Mouse (Mus musculus) embryonic facial prominence, embryonic 13.5 days (tissue): Measurements from ENCODE around the gene Phldb2. TPM values are rescaled to one million over a fixed set of nuclear protein-coding genes. Genes with fewer than 3 reads are reported as not detected.

ENCODE experiments used
- ATAC-seq: fragments of 200-750 bp; cut with Nextera tagmentation; 2 replicates; pipeline ENCODE4 v1.8.0; 2017; ENCODE audit warnings: low read depth; ENCODE audit not compliant: insufficient number of reproducible peaks, insufficient read depth, low FRiP score, low TSS enrichment
- H3K27ac ChIP-seq: fragments of 300-500 bp; sonication (generic); 2 replicates; pipeline ENCODE4 v1.5.1; 2015; ENCODE audit warnings: moderate library complexity, mild to moderate bottlenecking, inconsistent platforms
- H3K27me3 ChIP-seq: fragments of 300-500 bp; sonication (generic); 2 replicates; pipeline ENCODE4 v1.6.1; 2015; ENCODE audit warnings: mild to moderate bottlenecking, inconsistent platforms
- H3K36me3 ChIP-seq: fragments of 300-500 bp; sonication (generic); 2 replicates; pipeline ENCODE4 v1.6.1; 2015; ENCODE audit warnings: mild to moderate bottlenecking, inconsistent platforms
- H3K4me1 ChIP-seq: fragments of 300-500 bp; sonication (generic); 2 replicates; pipeline ENCODE4 v1.6.1; 2015; ENCODE audit warnings: inconsistent platforms
- H3K4me2 ChIP-seq: fragments of 300-500 bp; sonication (generic); 2 replicates; pipeline ENCODE4 v1.6.1; 2015; ENCODE audit warnings: moderate library complexity, mild to moderate bottlenecking, inconsistent platforms
- H3K4me3 ChIP-seq: fragments of 300-500 bp; sonication (generic); 2 replicates; pipeline ENCODE4 v1.5.1; 2015; ENCODE audit warnings: mild to moderate bottlenecking, inconsistent platforms
- H3K9ac ChIP-seq: fragments of 300-500 bp; sonication (generic); 2 replicates; pipeline ENCODE4 v1.6.1; 2015; ENCODE audit warnings: mild to moderate bottlenecking, inconsistent platforms
- H3K9me3 ChIP-seq: fragments of 300-500 bp; sonication (generic); 2 replicates; pipeline ENCODE4 v1.6.1; 2016; ENCODE audit warnings: inconsistent platforms
- WGBS: fragments of 180-500 bp; shearing (Covaris S2); methylation state at CpG from one replicate; pipeline ENCODE4 v1.1.7; 2015; ENCODE audit warnings: mixed read lengths; 5-methylcytosine and 5-hydroxymethylcytosine counted together
- polyA plus RNA-seq: library from polyadenylated mRNA; unstranded; fragments of >200 nt; fragmentation: Nextera tagmentation; extraction: Ambion mirVana; gene quantifications from 2 replicates; pipeline ENCODE4 v1.2.1, GENCODE M21; 2015

Phldb2 gene
- 51.5 and 55.0 TPM in 2 replicates for polyA plus RNA-seq

GRCm38 (mm10) chr16:45953394-45953793 is at the start of gene Phldb2:
TSS of gene Phldb2 (minus strand) at chr16:45953598.
- H3K9ac ChIP-seq: no peak within 1 kb of the TSS
- no peaks in the 10 kb centered on the region for H3K9me3 ChIP-seq
- WGBS: 89% methylated on average over 4 of the region's 4 CpGs
- no peak within 1 kb of the TSS for H3K4me2 ChIP-seq
- H3K27me3 ChIP-seq: no peaks in the 10 kb centered on the region
- no peaks in the 10 kb centered on the region for H3K36me3 ChIP-seq
- H3K27ac ChIP-seq: no peak within 1 kb of the TSS
- ATAC-seq: no peak
- no peak within 1 kb of the TSS for H3K4me3 ChIP-seq
- no peaks in the 10 kb centered on the region for H3K4me1 ChIP-seq

- Histone ChIP-seq H3K27me3 (no peaks in the 10 kb centered on the region), H3K4me1 (0 out of 2 replicates have a peak, but pooled peaks cover 6% of the 10 kb centered on the region), H3K4me2 (no peak overlapping the region), H3K9ac (no peak overlapping the region), H3K9me3 (no peaks in the 10 kb centered on the region), H3K4me3 (no peak overlapping the region), H3K27ac (no peak overlapping the region), H3K36me3 (no peaks in the 10 kb centered on the region)
- WGBS: 80% methylated on average over 10 of the region's 10 CpGs
- ATAC-seq: no peak
Observed at GRCm38 (mm10) chr16:46001550-46002166, 48.3 kb upstream of the Phldb2 start.

DNA sequence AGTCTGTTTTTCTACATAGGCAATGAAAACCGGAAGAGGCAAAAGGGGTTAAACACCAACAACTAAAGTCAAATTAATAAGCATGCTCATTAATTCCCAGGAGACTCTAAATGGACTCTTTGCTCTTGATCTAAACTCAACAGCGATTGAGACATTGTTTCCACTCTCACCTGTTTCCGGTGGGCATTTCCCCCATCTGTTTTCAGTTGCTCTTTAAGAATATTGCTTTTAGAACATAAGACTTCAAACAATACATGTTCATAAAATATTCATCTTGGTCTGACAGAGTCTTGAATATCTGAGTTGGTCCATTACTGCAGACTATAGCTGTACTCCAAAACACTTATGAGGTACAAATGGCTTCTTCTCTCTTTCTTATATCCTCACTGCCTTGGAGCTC is 47.6 kb upstream of the Phldb2 start:
- H3K4me3 ChIP-seq: no peak overlapping the region
- 0 out of 2 replicates have a peak, but pooled peaks cover 6% of the 10 kb centered on the region for H3K4me1 ChIP-seq
- no peak overlapping the region for H3K4me2 ChIP-seq
- no peak overlapping the region for H3K27ac ChIP-seq
- H3K9me3 ChIP-seq: no peaks in the 10 kb centered on the region
- H3K27me3 ChIP-seq: no peaks in the 10 kb centered on the region
- H3K36me3 ChIP-seq: no peaks in the 10 kb centered on the region
- H3K9ac ChIP-seq: no peak overlapping the region
- no peak for ATAC-seq
- 81% methylated on average over 3 of the region's 3 CpGs for WGBS

GRCm38 (mm10) chr16:45999374-46000191 is 46.2 kb upstream of the Phldb2 start:
- no peak for ATAC-seq
- H3K9ac ChIP-seq: no peak overlapping the region
- H3K36me3 ChIP-seq: no peaks in the 10 kb centered on the region
- 69% methylated on average over 10 of the region's 10 CpGs for WGBS
- H3K4me3 ChIP-seq: no peak overlapping the region
- no peak overlapping the region for H3K4me2 ChIP-seq
- H3K4me1 ChIP-seq: 0 out of 2 replicates have a peak, but pooled peaks cover 6% of the 10 kb centered on the region
- no peak overlapping the region for H3K27ac ChIP-seq
- H3K9me3 ChIP-seq: no peaks in the 10 kb centered on the region
- no peaks in the 10 kb centered on the region for H3K27me3 ChIP-seq

DNA sequence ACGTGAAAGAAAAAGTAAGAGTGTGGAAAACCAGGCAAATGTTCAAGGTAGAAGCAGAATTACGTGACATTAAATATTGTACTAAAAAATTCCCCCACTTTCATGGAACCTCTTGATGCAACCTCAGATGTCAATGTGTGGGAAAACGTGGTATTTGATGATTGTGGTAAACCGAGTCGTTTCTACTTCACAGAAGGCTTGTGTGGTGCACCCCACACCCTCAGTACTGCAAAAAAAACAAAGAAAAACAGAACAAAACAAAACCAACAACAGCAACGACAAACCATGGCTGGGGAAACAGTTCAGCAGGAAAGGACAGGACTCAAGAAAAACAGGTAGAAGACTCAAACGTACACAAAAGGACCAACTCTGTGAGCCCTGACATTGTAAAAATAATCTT is 44.8 kb upstream of the Phldb2 start:
- WGBS: 76% methylated on average over 7 of the region's 7 CpGs
- Histone ChIP-seq H3K9ac (no peak overlapping the region), H3K4me3 (no peak overlapping the region), H3K36me3 (no peaks in the 10 kb centered on the region), H3K27me3 (no peaks in the 10 kb centered on the region), H3K4me2 (no peak overlapping the region), H3K9me3 (no peaks in the 10 kb centered on the region), H3K27ac (no peak overlapping the region), H3K4me1 (0 out of 2 replicates have a peak, but pooled peaks cover 6% of the 10 kb centered on the region)
- ATAC-seq: no peak

- H3K9me3 ChIP-seq: no peaks in the 10 kb centered on the region
- H3K4me1 ChIP-seq: no peaks in the 10 kb centered on the region
- no peaks in the 10 kb centered on the region for H3K36me3 ChIP-seq
- no peak overlapping the region for H3K27ac ChIP-seq
- H3K9ac ChIP-seq: no peak overlapping the region
- ATAC-seq: no peak
- no peaks in the 10 kb centered on the region for H3K27me3 ChIP-seq
- H3K4me3 ChIP-seq: no peak overlapping the region
- 47% methylated on average over 10 of the region's 10 CpGs for WGBS
- H3K4me2 ChIP-seq: no peak overlapping the region
Observed at GRCm38 (mm10) chr16:45990901-45991676, 37.7 kb upstream of the Phldb2 start.

- Histone ChIP-seq H3K36me3 (no peaks in the 10 kb centered on the region), H3K4me1 (no peaks in the 10 kb centered on the region), H3K9ac (no peak overlapping the region), H3K4me2 (no peak overlapping the region), H3K9me3 (no peaks in the 10 kb centered on the region), H3K4me3 (no peak overlapping the region), H3K27ac (no peak overlapping the region), H3K27me3 (no peaks in the 10 kb centered on the region)
- ATAC-seq: no peak
- 76% methylated on average over 1 of the region's 1 CpGs for WGBS
Observed at GRCm38 (mm10) chr16:45986236-45986635, 32.8 kb upstream of the Phldb2 start.

GRCm38 (mm10) chr16:45984610-45985606 is 31.5 kb upstream of the Phldb2 start:
- no peak for ATAC-seq
- 69% methylated on average over 4 of the region's 4 CpGs for WGBS
- Histone ChIP-seq H3K4me2 (no peak overlapping the region), H3K27me3 (no peaks in the 10 kb centered on the region), H3K36me3 (no peaks in the 10 kb centered on the region), H3K4me3 (no peak overlapping the region), H3K4me1 (no peaks in the 10 kb centered on the region), H3K27ac (no peak overlapping the region), H3K9me3 (no peaks in the 10 kb centered on the region), H3K9ac (no peak overlapping the region)

- Histone ChIP-seq H3K36me3 (no peaks in the 10 kb centered on the region), H3K27me3 (no peaks in the 10 kb centered on the region), H3K4me3 (no peak overlapping the region), H3K4me2 (no peak overlapping the region), H3K4me1 (no peaks in the 10 kb centered on the region), H3K9ac (no peak overlapping the region), H3K27ac (no peak overlapping the region), H3K9me3 (no peaks in the 10 kb centered on the region)
- ATAC-seq: no peak
- WGBS: 75% methylated on average over 1 of the region's 1 CpGs
Observed at GRCm38 (mm10) chr16:45976251-45976650, 22.9 kb upstream of the Phldb2 start.

DNA sequence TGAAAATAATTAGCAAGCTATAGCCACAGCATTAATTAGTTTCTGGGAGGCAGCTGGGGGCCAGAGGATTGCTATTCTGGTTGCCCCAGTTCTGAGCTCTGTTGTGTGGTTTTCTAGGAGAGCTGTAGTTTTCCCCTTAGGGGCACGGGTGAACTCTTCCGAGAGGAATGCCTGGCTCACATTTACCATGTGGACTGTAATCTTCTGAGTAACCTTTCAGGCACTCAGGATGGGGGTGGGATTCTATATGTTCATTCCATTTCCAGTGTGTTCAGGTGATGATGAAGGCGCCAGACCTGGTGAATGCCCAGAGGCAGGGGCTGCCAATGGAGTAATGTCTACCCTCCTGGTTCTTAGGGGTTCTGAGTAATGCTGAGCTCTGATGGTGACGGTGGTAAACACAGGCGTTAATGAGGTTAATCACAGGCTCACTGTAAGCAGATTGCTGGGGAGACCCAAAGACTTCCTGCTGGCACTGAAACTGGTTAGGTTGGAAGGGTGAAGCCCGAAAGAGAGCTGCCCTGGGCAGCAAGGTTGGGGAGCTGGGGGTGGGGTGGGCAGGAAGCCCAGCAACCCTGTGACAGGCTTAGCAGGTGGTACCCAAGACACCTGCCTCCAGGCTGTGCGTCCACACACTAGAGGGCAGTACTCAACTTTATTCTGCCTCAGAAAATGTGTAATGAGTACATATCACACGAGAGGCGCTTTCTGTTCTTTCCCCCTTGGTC is 20.7 kb upstream of the Phldb2 start:
- H3K9me3 ChIP-seq: no peaks in the 10 kb centered on the region
- no peaks in the 10 kb centered on the region for H3K27me3 ChIP-seq
- H3K36me3 ChIP-seq: no peaks in the 10 kb centered on the region
- 47% methylated on average over 9 of the region's 9 CpGs for WGBS
- H3K4me1 ChIP-seq: no peaks in the 10 kb centered on the region
- H3K27ac ChIP-seq: no peak overlapping the region
- no peak for ATAC-seq
- H3K4me2 ChIP-seq: no peak overlapping the region
- H3K9ac ChIP-seq: no peak overlapping the region
- H3K4me3 ChIP-seq: no peak overlapping the region
